ENCODE assay signal across 18 mouse cellular contexts in the genomic region with DNA sequence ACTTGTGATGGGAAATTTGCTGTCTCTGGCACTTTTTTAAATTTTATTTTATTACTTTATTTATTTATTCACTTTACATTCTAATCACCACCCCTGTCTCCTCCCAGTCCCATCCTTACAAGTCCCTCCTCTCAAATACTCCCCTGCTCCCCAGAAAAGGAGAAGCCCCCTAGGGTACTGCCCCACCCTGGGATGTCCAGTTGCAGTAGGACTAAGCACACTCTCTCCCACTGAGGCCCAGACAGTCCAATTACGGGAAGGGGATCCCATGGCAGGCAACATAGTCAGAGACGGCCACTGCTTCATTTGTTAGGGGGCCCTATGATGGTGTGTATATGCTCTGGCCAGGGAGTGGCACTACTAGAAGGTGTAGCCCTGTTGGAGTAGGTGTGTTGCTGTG.
"Had no signal": no experiment of that assay in that cellular context is flagged by ENCODE, and none has a peak within 500 bp of the region (broad histone marks: within the 10 kb centered on the region; RNA-seq: fewer than 3 reads in every experiment).

No protein-coding gene starts in this region.

- H3K9ac ChIP-seq: lung, embryonic 14.5 days; midbrain, embryonic 12.5 days; neural tube, embryonic 12.5 days; neural tube, embryonic 15.5 days had no signal

- H3K9me3 ChIP-seq: midbrain, embryonic 10.5 days; midbrain, embryonic 12.5 days; neural tube, embryonic 12.5 days; neural tube, embryonic 15.5 days had no signal

- H3K4me2 ChIP-seq: lung, embryonic 14.5 days; midbrain, embryonic 12.5 days; neural tube, embryonic 12.5 days; neural tube, embryonic 15.5 days had no signal

- H3K27ac ChIP-seq: midbrain, embryonic 10.5 days; midbrain, embryonic 12.5 days; neural tube, embryonic 12.5 days; neural tube, embryonic 15.5 days had no signal

- H3K4me3 ChIP-seq: midbrain, embryonic 10.5 days; midbrain, embryonic 12.5 days; myocyte; neural tube, embryonic 12.5 days; neural tube, embryonic 15.5 days had no signal

- DNase-seq: lung, adult 18-20 months; lung, embryonic 14.5 days; lung, postnatal 10 days; lung, postnatal 4 days; retina, postnatal 1 day; right cerebral cortex, adult 18-20 months; right cerebral cortex, postnatal 25 days; right cerebral cortex, postnatal 4 days; spleen, adult 18-20 months; thymus, adult 18-20 months; thymus, postnatal 14 days; thymus, postnatal 36 days had no signal

- H3K36me3 ChIP-seq: midbrain, embryonic 10.5 days; midbrain, embryonic 12.5 days; neural tube, embryonic 12.5 days; neural tube, embryonic 15.5 days had no signal

- H3K27me3 ChIP-seq: neural tube, embryonic 15.5 days had no signal

- H3K4me1 ChIP-seq: midbrain, embryonic 10.5 days; midbrain, embryonic 12.5 days had no signal

- ATAC-seq: midbrain, embryonic 16.5 days had no signal
